Mouse (Mus musculus): ENCODE measurements around the gene Cep131.

- TF ChIP-seq E2F4 (IDR thresholded peaks at IDR 0.05; ENCODE audit: insufficient read depth) (no peak), USF1 (IDR thresholded peaks at IDR 0.05; ENCODE audit: low read depth) (no peak), POLR2A (IDR thresholded peaks at IDR 0.05; ENCODE audit: insufficient read length, low read depth) (no peak), TCF12 (IDR thresholded peaks at IDR 0.05; ENCODE audit: insufficient read depth, poor library complexity, severe bottlenecking) (no peak), MAX (IDR thresholded peaks at IDR 0.05; ENCODE audit: low read depth) (no peak), MYOG (IDR thresholded peaks at IDR 0.05; ENCODE audit: control insufficient read depth in 1 of 3, insufficient read depth in 1 of 3, insufficient read length in 2 of 3, low read depth in 2 of 3) (no peak), SRF (IDR thresholded peaks at IDR 0.05; ENCODE audit: control insufficient read depth, insufficient read length, low read depth) (no peak), CEBPB (IDR thresholded peaks at IDR 0.05; ENCODE audit: insufficient read depth, poor library complexity, severe bottlenecking) (no peak), POLR2AphosphoS2 (IDR thresholded peaks at IDR 0.05; ENCODE audit: insufficient read length, low read depth) (no peak), REST (IDR thresholded peaks at IDR 0.05; ENCODE audit: insufficient read depth, insufficient read length) (no peak), MYOD1 (IDR thresholded peaks at IDR 0.05; ENCODE audit: control insufficient read depth in 1 of 3, insufficient read length in 2 of 3, low read depth in 2 of 3) (no peak), TCF3 (IDR thresholded peaks at IDR 0.05; ENCODE audit: insufficient read length, low read depth) (no peak)
Observed at GRCm38 (mm10) chr11:120119108-120119507, 32.5 kb upstream of the Cep131 start.
